Mouse (Mus musculus): ENCODE data around the gene Gng2.

The Gng2 gene

GRCm38 (mm10) chr14:19976421-19977270 is 781 bp downstream of the Gng2 start:
- DNase-seq = peak; percentile 72

- DNase-seq = no peak
These were observed 2.4 kb downstream of the Gng2 start for GRCm38 (mm10) chr14:19974978-19975493.

GRCm38 (mm10) chr14:19974429-19974828 is 3.0 kb downstream of the Gng2 start:
- no peak for DNase-seq

GRCm38 (mm10) chr14:19972316-19973029 is 5.0 kb downstream of the Gng2 start:
- DNase-seq = no peak

- no peak for DNase-seq
These were observed 6.6 kb downstream of the Gng2 start for GRCm38 (mm10) chr14:19970845-19971244.

GRCm38 (mm10) chr14:19970106-19970785 is 7.2 kb downstream of the Gng2 start:
- DNase-seq = no peak

- DNase-seq = no peak
These were observed 7.9 kb downstream of the Gng2 start for GRCm38 (mm10) chr14:19969566-19969965.

- DNase-seq = no peak
These were observed 8.4 kb downstream of the Gng2 start for GRCm38 (mm10) chr14:19969011-19969521.

- DNase-seq = no peak
These were observed 9.0 kb downstream of the Gng2 start for GRCm38 (mm10) chr14:19968321-19969010.

GRCm38 (mm10) chr14:19967482-19967881 is 9.9 kb downstream of the Gng2 start:
- DNase-seq = no peak

GRCm38 (mm10) chr14:19963961-19964505 is 13.4 kb downstream of the Gng2 start:
- DNase-seq = no peak

GRCm38 (mm10) chr14:19961924-19962915 is 15.2 kb downstream of the Gng2 start:
- no peak for DNase-seq

GRCm38 (mm10) chr14:19959860-19960259 is 17.6 kb downstream of the Gng2 start:
- DNase-seq = no peak

- DNase-seq = no peak
These were observed 22.4 kb downstream of the Gng2 start for GRCm38 (mm10) chr14:19955077-19955476.

- no peak for DNase-seq
These were observed 26.6 kb downstream of the Gng2 start for GRCm38 (mm10) chr14:19950812-19951211.

- no peak for DNase-seq
These were observed 28.0 kb downstream of the Gng2 start for GRCm38 (mm10) chr14:19949475-19949874.

GRCm38 (mm10) chr14:19946221-19946620 is 31.2 kb downstream of the Gng2 start:
- DNase-seq = no peak

- no peak for DNase-seq
These were observed 34.7 kb downstream of the Gng2 start for GRCm38 (mm10) chr14:19942732-19943131.

- no peak for DNase-seq
These were observed 35.1 kb downstream of the Gng2 start for GRCm38 (mm10) chr14:19942329-19942728.

- DNase-seq = no peak
These were observed 37.4 kb downstream of the Gng2 start for GRCm38 (mm10) chr14:19940066-19940465.

GRCm38 (mm10) chr14:19938545-19938944 is 38.9 kb downstream of the Gng2 start:
- DNase-seq = no peak

Data from right cerebral cortex, postnatal 14 days (tissue).